Mouse (Mus musculus) spleen, adult 2 months (tissue): Measurements from ENCODE around the gene Adh6b. TPM values are rescaled to one million over a fixed set of nuclear protein-coding genes. Genes with fewer than 3 reads are reported as not detected.

ENCODE experiments used
- DNase-seq, 2 experiments: peaks; one replicate each; pipeline versions ENCODE4 v3.0.0 to v3.0.0-alpha.2; 2012 to 2021; ENCODE audit warnings: low spot score in 2 of 2, low read depth in 1 of 2
- H3K27ac ChIP-seq: fragments of 200-500 bp; 2 replicates; pipeline ENCODE4 v1.5.1; 2012; ENCODE audit warnings: low read length, inconsistent platforms; ENCODE audit not compliant: insufficient read depth
- H3K27me3 ChIP-seq: fragments of 200-500 bp; 2 replicates; pipeline ENCODE4 v1.6.1; 2012; ENCODE audit warnings: mild to moderate bottlenecking, moderate library complexity, low read length, inconsistent platforms; ENCODE audit not compliant: control insufficient read depth, insufficient read depth
- H3K36me3 ChIP-seq: fragments of 200-500 bp; 2 replicates; pipeline ENCODE4 v1.6.1; 2012; ENCODE audit warnings: mild to moderate bottlenecking, low read length, inconsistent platforms; ENCODE audit not compliant: control insufficient read depth, insufficient read depth
- H3K4me1 ChIP-seq: fragments of 200-500 bp; 2 replicates; pipeline ENCODE4 v1.6.1; 2011; ENCODE audit warnings: inconsistent platforms; ENCODE audit not compliant: control insufficient read depth, insufficient read depth, insufficient read length
- H3K4me3 ChIP-seq: fragments of 200-500 bp; 2 replicates; pipeline ENCODE4 v1.5.1; 2011; ENCODE audit warnings: mild to moderate bottlenecking, inconsistent platforms; ENCODE audit not compliant: insufficient read depth, insufficient read length; ENCODE audit errors: extremely low read depth
- CTCF ChIP-seq: fragments of 200-500 bp; IDR thresholded peaks from 2 replicates; pipeline ENCODE4 v1.5.1; 2011; ENCODE audit warnings: mild to moderate bottlenecking, inconsistent platforms; ENCODE audit not compliant: insufficient read depth, insufficient read length, insufficient replicate concordance; ENCODE audit errors: extremely low read depth
- POLR2A ChIP-seq: fragments of 200-500 bp; IDR thresholded peaks from 2 replicates; pipeline ENCODE4 v1.6.1; 2011; ENCODE audit warnings: low read depth, low read length, inconsistent platforms
- WGBS: fragments of 180-500 bp; shearing (Covaris S2); methylation state at CpG from one replicate; pipeline ENCODE4 v1.1.7; 2018; 5-methylcytosine and 5-hydroxymethylcytosine counted together
- polyA plus RNA-seq: library from polyadenylated mRNA; depleted of rRNA; stranded (reverse); fragments of >200 nt; gene quantifications from 2 replicates; pipeline ENCODE4 v1.2.3, GENCODE M21; 2012

Adh6b gene
- polyA plus RNA-seq, 1 experiment, result not detected

GRCm38 (mm10) chr3:138305486-138306289 is 35.9 kb upstream of the Adh6b start:
- H3K4me3 ChIP-seq, result no peak overlapping the region
- no peak for TF ChIP-seq CTCF
- TF ChIP-seq POLR2A, result no peak
- no peaks in the 10 kb centered on the region for H3K27me3 ChIP-seq
- no peaks in the 10 kb centered on the region for H3K4me1 ChIP-seq
- no peak for DNase-seq
- no peak overlapping the region for H3K27ac ChIP-seq
- no peaks in the 10 kb centered on the region for H3K36me3 ChIP-seq
- WGBS, result 74% methylated on average over 10 of the region's 10 CpGs

GRCm38 (mm10) chr3:138306290-138306683 is 35.3 kb upstream of the Adh6b start:
- Histone ChIP-seq H3K36me3 (no peaks in the 10 kb centered on the region), H3K4me3 (no peak overlapping the region), H3K27me3 (no peaks in the 10 kb centered on the region), H3K27ac (no peak overlapping the region), H3K4me1 (no peaks in the 10 kb centered on the region)
- TF ChIP-seq CTCF (no peak), POLR2A (no peak)
- no peak for DNase-seq
- 81% methylated on average over 8 of the region's 8 CpGs for WGBS

DNA sequence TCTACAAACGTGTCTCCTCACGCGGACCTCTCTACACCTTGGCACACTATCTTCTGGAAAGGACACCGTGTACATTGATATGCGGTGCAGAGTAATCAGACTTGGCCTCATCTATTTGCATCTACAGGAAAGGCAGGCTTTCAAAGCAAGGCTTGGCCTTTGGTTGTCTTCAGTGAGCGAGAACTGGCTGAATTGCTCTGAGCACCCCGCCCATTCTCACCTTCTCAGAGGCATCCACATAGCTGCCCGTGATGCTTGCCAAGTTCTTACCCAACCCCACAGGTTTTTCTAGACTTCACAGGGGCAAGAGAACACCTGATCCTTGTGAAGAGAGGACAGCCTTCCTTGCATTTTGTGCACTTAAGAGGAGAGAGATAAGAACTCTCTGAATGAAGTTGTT is 31.7 kb upstream of the Adh6b start:
- WGBS, result 94% methylated on average over 8 of the region's 8 CpGs
- Histone ChIP-seq H3K27me3 (no peaks in the 10 kb centered on the region), H3K4me1 (no peaks in the 10 kb centered on the region), H3K27ac (no peak overlapping the region), H3K36me3 (no peaks in the 10 kb centered on the region), H3K4me3 (no peak overlapping the region)
- TF ChIP-seq CTCF, result no peak
- DNase-seq, result no peak

GRCm38 (mm10) chr3:138311015-138311414 is 30.6 kb upstream of the Adh6b start:
- DNase-seq, result no peak
- Histone ChIP-seq H3K4me1 (no peaks in the 10 kb centered on the region), H3K27me3 (no peaks in the 10 kb centered on the region), H3K4me3 (no peak overlapping the region), H3K36me3 (no peaks in the 10 kb centered on the region), H3K27ac (no peak overlapping the region)
- 90% methylated on average over 6 of the region's 6 CpGs for WGBS
- no peak for TF ChIP-seq POLR2A
- TF ChIP-seq CTCF, result no peak

GRCm38 (mm10) chr3:138312965-138313364 is 28.6 kb upstream of the Adh6b start, which contains the start of gene Adh6a:
Gene Adh6a, plus strand, starts transcription at chr3:138313286.
- no peaks in the 10 kb centered on the region for H3K27me3 ChIP-seq
- 83% methylated on average over 5 of the region's 5 CpGs for WGBS
- H3K4me3 ChIP-seq, result no peak within 1 kb of the TSS
- H3K36me3 ChIP-seq, result no peaks in the 10 kb centered on the region
- TF ChIP-seq CTCF (no peak), POLR2A (no peak)
- DNase-seq, result no peak
- no peaks in the 10 kb centered on the region for H3K4me1 ChIP-seq
- no peak within 1 kb of the TSS for H3K27ac ChIP-seq

DNA sequence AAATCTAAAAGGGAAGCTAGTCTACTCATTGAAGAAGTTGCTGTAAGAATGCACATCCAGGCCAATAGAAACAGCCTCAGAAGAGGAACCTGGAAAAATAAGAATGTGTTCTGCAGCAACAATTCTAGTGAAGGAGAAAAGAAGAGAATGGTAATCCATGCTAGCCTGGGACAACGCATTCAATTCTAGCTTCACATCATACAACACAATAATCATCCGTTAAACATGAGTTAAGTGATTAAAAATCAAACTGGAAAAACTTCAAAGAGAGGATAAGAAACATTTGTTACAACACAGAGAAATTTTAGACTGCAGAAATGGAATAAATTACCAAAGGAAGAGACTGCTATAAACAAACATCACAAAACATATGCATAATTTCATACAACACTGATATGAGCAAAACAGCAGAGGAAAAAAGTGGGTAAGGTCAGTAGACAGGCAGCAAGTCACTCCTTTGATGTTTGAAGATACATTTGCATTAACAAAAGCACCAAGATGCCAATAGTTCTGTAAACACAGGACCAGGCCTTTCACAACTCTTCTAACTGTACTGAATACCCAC is 24.6 kb upstream of the Adh6b start:
- WGBS, result 91% methylated on average over 2 of the region's 2 CpGs
- Histone ChIP-seq H3K4me3 (no peak overlapping the region), H3K27me3 (no peaks in the 10 kb centered on the region), H3K4me1 (no peaks in the 10 kb centered on the region), H3K27ac (no peak overlapping the region), H3K36me3 (no peaks in the 10 kb centered on the region)
- TF ChIP-seq POLR2A (no peak), CTCF (no peak)
- no peak for DNase-seq

- TF ChIP-seq POLR2A (no peak), CTCF (no peak)
- H3K4me1 ChIP-seq, result no peaks in the 10 kb centered on the region
- H3K27me3 ChIP-seq, result no peaks in the 10 kb centered on the region
- no peak overlapping the region for H3K27ac ChIP-seq
- H3K4me3 ChIP-seq, result no peak overlapping the region
- WGBS, result 91% methylated on average over 17 of the region's 17 CpGs
- no peak for DNase-seq
- H3K36me3 ChIP-seq, result no peaks in the 10 kb centered on the region
Measured at GRCm38 (mm10) chr3:138325001-138325400, 16.6 kb upstream of the Adh6b start.
